Mouse (Mus musculus) olfactory bulb, adult 2 months (tissue): ENCODE measurements around the gene Ift43. TPM values are rescaled to one million over a fixed set of nuclear protein-coding genes. Genes with fewer than 3 reads are reported as not detected.

ENCODE experiments used
- H3K27ac ChIP-seq: fragments of 200-500 bp; 2 replicates; pipeline ENCODE4 v1.5.1; 2012; ENCODE audit warnings: low read depth, low read length; ENCODE audit not compliant: insufficient read depth
- H3K4me1 ChIP-seq: fragments of 200-500 bp; 2 replicates; pipeline ENCODE4 v1.6.1; 2012; ENCODE audit warnings: low read length; ENCODE audit not compliant: control insufficient read depth, insufficient read depth
- H3K4me3 ChIP-seq: fragments of 200-500 bp; 2 replicates; pipeline ENCODE4 v1.5.1; 2012; ENCODE audit warnings: mild to moderate bottlenecking, low read depth, low read length, moderate library complexity; ENCODE audit not compliant: insufficient read depth
- CTCF ChIP-seq: fragments of 200-500 bp; IDR thresholded peaks from 2 replicates; pipeline ENCODE4 v1.5.1; 2012; ENCODE audit warnings: low read depth, mild to moderate bottlenecking, low read length, moderate library complexity; ENCODE audit not compliant: insufficient read depth
- POLR2A ChIP-seq: fragments of 200-500 bp; IDR thresholded peaks from 2 replicates; pipeline ENCODE4 v1.6.1; 2012; ENCODE audit warnings: mild to moderate bottlenecking, low read depth, low read length, moderate library complexity; ENCODE audit not compliant: insufficient read depth
- WGBS: fragments of 180-500 bp; shearing (Covaris S2); methylation state at CpG from one replicate; pipeline ENCODE4 v1.1.7; 2018; 5-methylcytosine and 5-hydroxymethylcytosine counted together
- polyA plus RNA-seq: library from polyadenylated mRNA; stranded (reverse); fragments of >200 nt; gene quantifications from 2 replicates; pipeline ENCODE4 v1.2.4, GENCODE M21; 2012; ENCODE audit warnings: low replicate concordance; ENCODE audit not compliant: missing spikeins, insufficient read depth, insufficient read length

Ift43 gene
- polyA plus RNA-seq, 1 experiment = not detected

GRCm38 (mm10) chr12:86090764-86091163 lies 8.4 kb downstream of the Ift43 start:
- WGBS = 33% methylated on average over 4 of the region's 4 CpGs

GRCm38 (mm10) chr12:86091601-86092132 lies 9.3 kb downstream of the Ift43 start:
- Histone ChIP-seq H3K4me1 (peaks cover 28% of the 10 kb centered on the region), H3K27ac (no peak overlapping the region), H3K4me3 (no peak overlapping the region)
- WGBS = 59% methylated on average over 18 of the region's 18 CpGs
- TF ChIP-seq POLR2A (no peak), CTCF (no peak)

More at GRCm38 (mm10) chr12:86090764-86091163, 8.4 kb downstream of the Ift43 start:
- Histone ChIP-seq H3K4me1 (peaks cover 36% of the 10 kb centered on the region), H3K4me3 (no peak overlapping the region), H3K27ac (no peak overlapping the region)
- TF ChIP-seq CTCF (no peak), POLR2A (no peak)

- Histone ChIP-seq H3K4me3 (no peak overlapping the region), H3K27ac (no peak overlapping the region), H3K4me1 (peaks cover 17% of the 10 kb centered on the region; the same call in 1 of the 2 replicates)
- no peak for TF ChIP-seq POLR2A
- no peak for TF ChIP-seq CTCF
- WGBS = 96% methylated on average over 4 of the region's 4 CpGs
Measured at GRCm38 (mm10) chr12:86094075-86094474, 11.7 kb downstream of the Ift43 start.

- Histone ChIP-seq H3K4me1 (peaks cover 9% of the 10 kb centered on the region; the same call in 1 of the 2 replicates), H3K27ac (no peak overlapping the region), H3K4me3 (no peak overlapping the region)
- 72% methylated on average over 4 of the region's 4 CpGs for WGBS
- TF ChIP-seq POLR2A = no peak
- TF ChIP-seq CTCF = no peak
Measured at GRCm38 (mm10) chr12:86095806-86096205, 13.5 kb downstream of the Ift43 start.

- TF ChIP-seq POLR2A = no peak
- TF ChIP-seq CTCF = no peak
- H3K4me1 ChIP-seq = peaks cover 2% of the 10 kb centered on the region
- H3K4me3 ChIP-seq = no peak overlapping the region
- WGBS = 78% methylated on average over 11 of the region's 11 CpGs
- H3K27ac ChIP-seq = no peak overlapping the region
Measured at GRCm38 (mm10) chr12:86097781-86098180, 15.4 kb downstream of the Ift43 start.

GRCm38 (mm10) chr12:86100711-86101110 lies 18.4 kb downstream of the Ift43 start:
- H3K4me1 ChIP-seq = peaks cover 27% of the 10 kb centered on the region
- H3K27ac ChIP-seq = no peak overlapping the region
- WGBS = 84% methylated on average over 3 of the region's 3 CpGs
- TF ChIP-seq CTCF (no peak), POLR2A (no peak)
- no peak overlapping the region for H3K4me3 ChIP-seq

GRCm38 (mm10) chr12:86102686-86103085 lies 20.3 kb downstream of the Ift43 start:
- Histone ChIP-seq H3K4me3 (no peak overlapping the region), H3K27ac (no peak overlapping the region), H3K4me1 (peaks cover 39% of the 10 kb centered on the region)
- 70% methylated on average over 8 of the region's 8 CpGs for WGBS
- TF ChIP-seq CTCF (no peak), POLR2A (no peak)

GRCm38 (mm10) chr12:86103391-86103790 lies 21.1 kb downstream of the Ift43 start:
- H3K4me1 ChIP-seq = peaks cover 39% of the 10 kb centered on the region
- WGBS = 50% methylated on average over 11 of the region's 11 CpGs
- TF ChIP-seq POLR2A = no peak
- TF ChIP-seq CTCF = no peak
- peak overlapping the region; percentile 52 for H3K27ac ChIP-seq
- H3K4me3 ChIP-seq = no peak overlapping the region

- H3K4me1 ChIP-seq = peaks cover 39% of the 10 kb centered on the region
- 45% methylated on average over 8 of the region's 8 CpGs for WGBS
- no peak for TF ChIP-seq CTCF
- TF ChIP-seq POLR2A = no peak
- no peak overlapping the region for H3K4me3 ChIP-seq
- H3K27ac ChIP-seq = peak overlapping the region; percentile 52
Measured at GRCm38 (mm10) chr12:86103852-86104251, 21.5 kb downstream of the Ift43 start.

- TF ChIP-seq CTCF (no peak), POLR2A (no peak)
- Histone ChIP-seq H3K27ac (peak overlapping the region; percentile 52), H3K4me1 (peaks cover 39% of the 10 kb centered on the region), H3K4me3 (no peak overlapping the region)
- WGBS = 43% methylated on average over 11 of the region's 11 CpGs
Measured at GRCm38 (mm10) chr12:86104297-86104696, 22.0 kb downstream of the Ift43 start.
